Mouse (Mus musculus): ENCODE data around the gene Hk3. TPM values are rescaled to one million over a fixed set of nuclear protein-coding genes. Genes with fewer than 3 reads are reported as not detected.

The Hk3 gene
- polyA plus RNA-seq, 1 experiment, result not detected

GRCm38 (mm10) chr13:55040016-55040415 is 18.8 kb upstream of the Hk3 start:
- no peaks in the 10 kb centered on the region for H3K79me2 ChIP-seq (ENCODE audit: control insufficient read depth, insufficient read depth)
- H3K79me3 ChIP-seq (ENCODE audit: low read depth), result no peaks in the 10 kb centered on the region
- H3K36me3 ChIP-seq (ENCODE audit: control insufficient read depth, insufficient read depth), result peaks cover 13% of the 10 kb centered on the region
- H3ac ChIP-seq (ENCODE audit: control insufficient read depth, insufficient read length, low read depth), result no peak overlapping the region
- TF ChIP-seq MYOG (IDR thresholded peaks at IDR 0.05; ENCODE audit: control insufficient read depth, extremely low read depth, insufficient read length), result no peak
- TF ChIP-seq FOSL1 (IDR thresholded peaks at IDR 0.05; ENCODE audit: insufficient read depth, low read length, poor library complexity, severe bottlenecking), result no peak
- no peak for TF ChIP-seq MYOD1 (IDR thresholded peaks at IDR 0.05; ENCODE audit: control insufficient read depth, insufficient read length, low read depth)
- no peak overlapping the region for H3K4me3 ChIP-seq (ENCODE audit: insufficient read depth, poor library complexity, severe bottlenecking)
- H3K27me3 ChIP-seq (ENCODE audit: control insufficient read depth, insufficient read depth, insufficient read length), result no peaks in the 10 kb centered on the region

GRCm38 (mm10) chr13:55024215-55024614 is 3.0 kb upstream of the Hk3 start:
- Histone ChIP-seq H3K4me3 (ENCODE audit: insufficient read depth, poor library complexity, severe bottlenecking) (no peak overlapping the region), H3ac (ENCODE audit: control insufficient read depth, insufficient read length, low read depth) (no peak overlapping the region), H3K27me3 (ENCODE audit: control insufficient read depth, insufficient read depth, insufficient read length) (no peaks in the 10 kb centered on the region), H3K79me3 (ENCODE audit: low read depth) (no peaks in the 10 kb centered on the region), H3K79me2 (ENCODE audit: control insufficient read depth, insufficient read depth) (no peaks in the 10 kb centered on the region), H3K36me3 (ENCODE audit: control insufficient read depth, insufficient read depth) (peaks cover 13% of the 10 kb centered on the region)
- TF ChIP-seq CTCF (IDR thresholded peaks at IDR 0.05; ENCODE audit: control insufficient read depth, insufficient read depth, insufficient read length) (no peak), FOSL1 (IDR thresholded peaks at IDR 0.05; ENCODE audit: insufficient read depth, low read length, poor library complexity, severe bottlenecking) (no peak), MYOD1 (IDR thresholded peaks at IDR 0.05; ENCODE audit: control insufficient read depth, insufficient read length, low read depth) (no peak), USF1 (IDR thresholded peaks at IDR 0.05; ENCODE audit: low read depth) (no peak), MAX (IDR thresholded peaks at IDR 0.05) (no peak)

- no peaks in the 10 kb centered on the region for H3K79me3 ChIP-seq (ENCODE audit: low read depth)
- H3K4me3 ChIP-seq (ENCODE audit: insufficient read depth, poor library complexity, severe bottlenecking), result no peak overlapping the region
- H3ac ChIP-seq (ENCODE audit: control insufficient read depth, insufficient read length, low read depth), result no peak overlapping the region
- H3K27me3 ChIP-seq (ENCODE audit: control insufficient read depth, insufficient read depth, insufficient read length), result no peaks in the 10 kb centered on the region
- no peaks in the 10 kb centered on the region for H3K79me2 ChIP-seq (ENCODE audit: control insufficient read depth, insufficient read depth)
- TF ChIP-seq MYOD1 (IDR thresholded peaks at IDR 0.05; ENCODE audit: control insufficient read depth, insufficient read length, low read depth) (no peak), USF1 (IDR thresholded peaks at IDR 0.05; ENCODE audit: low read depth) (no peak), CEBPB (IDR thresholded peaks at IDR 0.05; ENCODE audit: low read depth) (no peak), MAX (IDR thresholded peaks at IDR 0.05) (no peak), FOSL1 (IDR thresholded peaks at IDR 0.05; ENCODE audit: insufficient read depth, low read length, poor library complexity, severe bottlenecking) (no peak), MYOG (IDR thresholded peaks at IDR 0.05; ENCODE audit: control insufficient read depth, extremely low read depth, insufficient read length) (no peak), CTCF (IDR thresholded peaks at IDR 0.05; ENCODE audit: control insufficient read depth, insufficient read depth, insufficient read length) (no peak)
- peaks cover 3% of the 10 kb centered on the region for H3K36me3 ChIP-seq (ENCODE audit: control insufficient read depth, insufficient read depth)
Measured at GRCm38 (mm10) chr13:55022715-55023114, 1.5 kb upstream of the Hk3 start.

GRCm38 (mm10) chr13:55022256-55022655 is 1.1 kb upstream of the Hk3 start:
- Histone ChIP-seq H3K36me3 (ENCODE audit: control insufficient read depth, insufficient read depth) (peaks cover 3% of the 10 kb centered on the region), H3K27me3 (ENCODE audit: control insufficient read depth, insufficient read depth, insufficient read length) (no peaks in the 10 kb centered on the region), H3K4me3 (ENCODE audit: insufficient read depth, poor library complexity, severe bottlenecking) (no peak overlapping the region), H3ac (ENCODE audit: control insufficient read depth, insufficient read length, low read depth) (no peak overlapping the region), H3K79me2 (ENCODE audit: control insufficient read depth, insufficient read depth) (no peaks in the 10 kb centered on the region), H3K79me3 (ENCODE audit: low read depth) (no peaks in the 10 kb centered on the region)
- TF ChIP-seq CTCF (IDR thresholded peaks at IDR 0.05; ENCODE audit: control insufficient read depth, insufficient read depth, insufficient read length) (no peak), USF1 (IDR thresholded peaks at IDR 0.05; ENCODE audit: low read depth) (no peak), MYOG (IDR thresholded peaks at IDR 0.05; ENCODE audit: control insufficient read depth, extremely low read depth, insufficient read length) (no peak)

GRCm38 (mm10) chr13:55020051-55020450 is 1.1 kb downstream of the Hk3 start:
- TF ChIP-seq CTCF (IDR thresholded peaks at IDR 0.05; ENCODE audit: control insufficient read depth, insufficient read depth, insufficient read length) (no peak), FOSL1 (IDR thresholded peaks at IDR 0.05; ENCODE audit: insufficient read depth, low read length, poor library complexity, severe bottlenecking) (no peak), CEBPB (IDR thresholded peaks at IDR 0.05; ENCODE audit: low read depth) (no peak), MYOD1 (IDR thresholded peaks at IDR 0.05; ENCODE audit: control insufficient read depth, insufficient read length, low read depth) (no peak), USF1 (IDR thresholded peaks at IDR 0.05; ENCODE audit: low read depth) (no peak), MYOG (IDR thresholded peaks at IDR 0.05; ENCODE audit: control insufficient read depth, extremely low read depth, insufficient read length) (no peak), MAX (IDR thresholded peaks at IDR 0.05) (no peak)
- Histone ChIP-seq H3ac (ENCODE audit: control insufficient read depth, insufficient read length, low read depth) (no peak overlapping the region), H3K79me3 (ENCODE audit: low read depth) (no peaks in the 10 kb centered on the region), H3K36me3 (ENCODE audit: control insufficient read depth, insufficient read depth) (peaks cover 3% of the 10 kb centered on the region), H3K27me3 (ENCODE audit: control insufficient read depth, insufficient read depth, insufficient read length) (peaks cover 15% of the 10 kb centered on the region), H3K79me2 (ENCODE audit: control insufficient read depth, insufficient read depth) (no peaks in the 10 kb centered on the region), H3K4me3 (ENCODE audit: insufficient read depth, poor library complexity, severe bottlenecking) (no peak overlapping the region)

- H3K79me3 ChIP-seq (ENCODE audit: low read depth), result no peaks in the 10 kb centered on the region
- no peak overlapping the region for H3K4me3 ChIP-seq (ENCODE audit: insufficient read depth, poor library complexity, severe bottlenecking)
- H3K27me3 ChIP-seq (ENCODE audit: control insufficient read depth, insufficient read depth, insufficient read length), result peaks cover 24% of the 10 kb centered on the region
- H3ac ChIP-seq (ENCODE audit: control insufficient read depth, insufficient read length, low read depth), result no peak overlapping the region
- TF ChIP-seq CEBPB (IDR thresholded peaks at IDR 0.05; ENCODE audit: low read depth) (no peak), CTCF (IDR thresholded peaks at IDR 0.05; ENCODE audit: control insufficient read depth, insufficient read depth, insufficient read length) (no peak), MYOD1 (IDR thresholded peaks at IDR 0.05; ENCODE audit: control insufficient read depth, insufficient read length, low read depth) (no peak), MAX (IDR thresholded peaks at IDR 0.05) (no peak), USF1 (IDR thresholded peaks at IDR 0.05; ENCODE audit: low read depth) (no peak), MYOG (IDR thresholded peaks at IDR 0.05; ENCODE audit: control insufficient read depth, extremely low read depth, insufficient read length) (no peak), FOSL1 (IDR thresholded peaks at IDR 0.05; ENCODE audit: insufficient read depth, low read length, poor library complexity, severe bottlenecking) (no peak)
- no peaks in the 10 kb centered on the region for H3K36me3 ChIP-seq (ENCODE audit: control insufficient read depth, insufficient read depth)
- H3K79me2 ChIP-seq (ENCODE audit: control insufficient read depth, insufficient read depth), result no peaks in the 10 kb centered on the region
Measured at GRCm38 (mm10) chr13:55019181-55019580, 2.0 kb downstream of the Hk3 start.
